Mouse (Mus musculus): ENCODE results near the gene Hoxa9. TPM values are rescaled to one million over a fixed set of nuclear protein-coding genes. Genes with fewer than 3 reads are reported as not detected.
A peak's percentile ranks its signal among the peaks of the same experiment; 100 is the strongest.

The Hoxa9 gene
- polyA plus RNA-seq, 1 experiment = 0.52 TPM

DNA sequence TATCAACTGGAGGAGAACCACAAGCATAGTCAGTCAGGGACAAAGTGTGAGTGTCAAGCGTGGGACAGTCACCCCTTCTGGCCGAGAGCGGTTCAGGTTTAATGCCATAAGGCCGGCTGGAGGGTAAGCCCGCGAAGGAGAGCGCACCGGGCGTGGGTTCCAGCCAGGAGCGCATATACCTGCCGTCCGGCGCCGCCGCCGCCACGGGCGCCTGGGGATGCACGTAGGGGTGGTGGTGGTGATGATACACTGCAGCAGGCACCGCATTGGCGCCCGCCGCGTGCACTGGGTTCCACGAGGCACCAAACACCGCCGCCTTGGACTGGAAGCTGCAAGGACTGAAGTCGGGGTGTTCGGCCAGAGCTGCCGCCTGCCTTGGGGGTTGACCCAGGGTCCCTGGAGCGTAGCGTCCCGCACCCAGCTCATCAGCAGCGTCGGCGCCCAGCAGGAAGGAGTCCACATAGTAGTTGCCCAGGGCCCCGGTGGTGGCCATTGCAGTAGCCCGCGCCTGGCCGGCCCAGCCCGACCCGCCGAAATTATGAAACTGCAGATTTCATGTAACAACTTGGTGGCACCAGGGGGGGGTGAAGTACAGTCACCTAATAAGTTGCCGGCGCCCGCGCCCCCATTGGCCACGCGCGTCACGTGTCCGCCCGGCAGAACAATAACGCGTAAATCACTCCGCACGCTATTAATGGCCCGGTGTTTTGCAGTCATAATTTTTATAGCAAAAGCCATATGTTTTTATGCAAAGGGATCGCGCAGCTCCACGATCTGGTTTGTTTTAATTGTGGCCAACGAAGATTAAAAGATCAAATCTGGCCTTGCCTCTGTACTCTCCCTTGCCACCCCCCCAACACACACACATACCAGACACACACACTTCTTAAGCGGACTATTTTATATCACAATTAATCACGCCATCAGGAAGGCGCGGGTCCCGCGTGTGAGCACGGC is 5.0 kb downstream of the Hoxa9 start:
- TF ChIP-seq POLR2A (IDR thresholded peaks at IDR 0.05; ENCODE audit: control insufficient read depth, low read depth, low read length) (no peak), CTCF (IDR thresholded peaks at IDR 0.05; ENCODE audit: control insufficient read depth, insufficient read depth, insufficient replicate concordance, low read depth, low read length) (no peak)
- H3K36me3 ChIP-seq (ENCODE audit: control insufficient read depth, insufficient read depth, low read length) = no peaks in the 10 kb centered on the region
- peak overlapping the region; percentile 19 for H3K4me3 ChIP-seq (ENCODE audit: control insufficient read depth, low read depth, low read length)
- H3K27me3 ChIP-seq (ENCODE audit: control insufficient read depth, insufficient read depth, low read length) = peaks cover 25% of the 10 kb centered on the region
- peaks cover 20% of the 10 kb centered on the region for H3K4me1 ChIP-seq (ENCODE audit: control insufficient read depth, insufficient read depth, low read length)
- no peak overlapping the region for H3K27ac ChIP-seq (ENCODE audit: control insufficient read depth, insufficient read depth, low read depth, low read length)

DNA sequence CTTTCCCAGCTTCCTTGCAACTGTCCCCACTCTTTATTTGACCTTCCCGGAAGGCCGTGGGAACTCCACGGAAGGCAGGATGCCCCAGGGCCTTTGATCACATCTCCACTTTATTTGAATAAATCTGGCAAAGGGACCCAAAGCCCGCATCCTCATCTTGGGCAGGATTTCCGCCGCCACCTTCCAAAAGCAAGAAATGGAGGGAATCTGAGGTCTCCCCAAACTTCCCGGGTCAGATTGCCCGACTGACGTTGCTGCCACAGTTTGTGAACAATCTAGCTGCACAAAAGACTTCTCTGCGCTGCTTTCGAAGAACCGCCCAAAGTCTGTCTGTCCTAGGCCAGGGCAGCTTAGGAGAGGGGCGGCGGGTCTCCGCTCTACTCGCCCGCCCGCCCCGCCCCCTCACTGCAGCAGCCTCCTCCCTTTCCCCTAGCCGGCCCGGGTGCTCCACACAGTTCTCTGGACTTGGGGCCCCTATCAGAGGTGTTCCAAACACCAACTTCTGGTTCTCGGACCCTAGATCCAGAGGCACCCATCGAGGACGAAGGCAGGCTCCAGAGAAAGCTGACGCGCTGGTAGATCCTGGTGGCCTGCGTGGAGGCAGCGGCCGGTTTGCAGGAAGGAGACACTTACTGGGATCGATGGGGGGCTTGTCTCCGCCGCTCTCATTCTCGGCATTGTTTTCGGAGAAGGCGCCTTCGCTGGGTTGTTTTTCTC is 5.8 kb downstream of the Hoxa9 start:
- Histone ChIP-seq H3K36me3 (ENCODE audit: control insufficient read depth, insufficient read depth, low read length) (no peaks in the 10 kb centered on the region), H3K27ac (ENCODE audit: control insufficient read depth, insufficient read depth, low read depth, low read length) (no peak overlapping the region), H3K4me1 (ENCODE audit: control insufficient read depth, insufficient read depth, low read length) (peaks cover 20% of the 10 kb centered on the region), H3K27me3 (ENCODE audit: control insufficient read depth, insufficient read depth, low read length) (peaks cover 21% of the 10 kb centered on the region), H3K4me3 (ENCODE audit: control insufficient read depth, low read depth, low read length) (peak overlapping the region; percentile 19)
- TF ChIP-seq POLR2A (IDR thresholded peaks at IDR 0.05; ENCODE audit: control insufficient read depth, low read depth, low read length) (no peak), CTCF (IDR thresholded peaks at IDR 0.05; ENCODE audit: control insufficient read depth, insufficient read depth, insufficient replicate concordance, low read depth, low read length) (no peak)

DNA sequence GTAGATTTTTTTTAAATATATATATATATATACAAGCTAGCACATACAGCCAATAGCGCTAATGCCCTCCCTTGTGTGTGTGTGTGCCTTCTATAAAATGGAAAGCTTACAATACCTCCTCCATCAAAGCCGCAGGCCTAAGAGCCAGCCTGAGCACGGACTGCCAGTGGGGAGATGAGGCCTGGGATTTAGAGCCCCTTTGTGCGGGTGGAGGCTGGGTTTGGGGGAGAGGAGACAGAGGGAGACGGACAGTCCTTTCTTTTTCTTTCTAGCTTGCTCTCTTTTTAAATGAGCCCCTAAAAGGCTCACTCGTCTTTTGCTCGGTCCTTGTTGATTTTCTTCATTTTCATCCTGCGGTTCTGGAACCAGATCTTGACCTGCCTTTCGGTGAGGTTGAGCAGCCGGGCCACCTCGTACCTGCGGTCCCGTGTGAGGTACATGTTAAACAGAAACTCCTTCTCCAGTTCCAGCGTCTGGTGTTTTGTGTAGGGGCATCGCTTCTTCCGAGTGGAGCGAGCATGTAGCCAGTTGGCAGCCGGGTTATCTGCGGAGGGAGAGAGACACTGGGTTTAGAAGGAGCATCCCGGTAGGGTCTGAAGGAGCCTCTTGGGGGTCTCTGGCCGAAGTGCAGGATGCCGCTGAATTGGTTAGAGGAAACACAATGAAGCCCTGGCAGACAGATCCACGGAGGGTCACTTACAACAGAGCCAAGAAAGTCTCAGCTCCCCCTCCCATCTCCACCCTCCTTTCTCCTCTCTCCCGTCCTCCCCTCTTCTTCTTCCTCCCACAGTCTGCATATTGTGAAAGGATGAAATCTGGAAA is 6.7 kb downstream of the Hoxa9 start:
- H3K27ac ChIP-seq (ENCODE audit: control insufficient read depth, insufficient read depth, low read depth, low read length) = no peak overlapping the region
- no peaks in the 10 kb centered on the region for H3K36me3 ChIP-seq (ENCODE audit: control insufficient read depth, insufficient read depth, low read length)
- H3K4me3 ChIP-seq (ENCODE audit: control insufficient read depth, low read depth, low read length) = no peak overlapping the region
- TF ChIP-seq CTCF (IDR thresholded peaks at IDR 0.05; ENCODE audit: control insufficient read depth, insufficient read depth, insufficient replicate concordance, low read depth, low read length) (no peak), POLR2A (IDR thresholded peaks at IDR 0.05; ENCODE audit: control insufficient read depth, low read depth, low read length) (no peak)
- H3K4me1 ChIP-seq (ENCODE audit: control insufficient read depth, insufficient read depth, low read length) = peaks cover 20% of the 10 kb centered on the region
- peaks cover 19% of the 10 kb centered on the region for H3K27me3 ChIP-seq (ENCODE audit: control insufficient read depth, insufficient read depth, low read length)

DNA sequence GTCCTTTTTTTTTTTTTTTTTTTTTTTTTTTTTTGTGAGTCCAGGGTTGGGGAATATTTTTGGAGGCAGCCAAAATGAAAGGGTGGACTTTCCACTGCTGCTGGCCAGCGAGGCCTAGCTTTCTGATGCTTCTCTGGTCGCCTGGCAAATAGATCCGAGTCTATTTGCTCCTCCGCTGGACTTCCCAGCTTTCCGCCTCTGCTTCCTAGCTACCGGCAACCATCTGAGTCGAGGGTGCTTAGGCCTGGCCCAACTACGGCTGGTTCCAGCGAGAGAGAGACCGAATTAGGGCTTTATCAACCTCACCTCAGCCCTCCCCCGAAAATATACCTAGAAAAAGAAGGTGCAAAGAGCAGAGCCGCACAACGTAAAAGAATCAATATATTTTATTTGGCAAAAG is 8.2 kb downstream of the Hoxa9 start:
- peaks cover 21% of the 10 kb centered on the region for H3K27me3 ChIP-seq (ENCODE audit: control insufficient read depth, insufficient read depth, low read length)
- H3K36me3 ChIP-seq (ENCODE audit: control insufficient read depth, insufficient read depth, low read length) = no peaks in the 10 kb centered on the region
- no peak overlapping the region for H3K4me3 ChIP-seq (ENCODE audit: control insufficient read depth, low read depth, low read length)
- TF ChIP-seq CTCF (IDR thresholded peaks at IDR 0.05; ENCODE audit: control insufficient read depth, insufficient read depth, insufficient replicate concordance, low read depth, low read length) (no peak), POLR2A (IDR thresholded peaks at IDR 0.05; ENCODE audit: control insufficient read depth, low read depth, low read length) (no peak)
- no peak overlapping the region for H3K27ac ChIP-seq (ENCODE audit: control insufficient read depth, insufficient read depth, low read depth, low read length)
- H3K4me1 ChIP-seq (ENCODE audit: control insufficient read depth, insufficient read depth, low read length) = peaks cover 19% of the 10 kb centered on the region

- TF ChIP-seq CTCF (IDR thresholded peaks at IDR 0.05; ENCODE audit: control insufficient read depth, insufficient read depth, insufficient replicate concordance, low read depth, low read length) = no peak
- no peak for TF ChIP-seq POLR2A (IDR thresholded peaks at IDR 0.05; ENCODE audit: control insufficient read depth, low read depth, low read length)
- H3K27ac ChIP-seq (ENCODE audit: control insufficient read depth, insufficient read depth, low read depth, low read length) = no peak overlapping the region
- H3K27me3 ChIP-seq (ENCODE audit: control insufficient read depth, insufficient read depth, low read length) = peaks cover 25% of the 10 kb centered on the region
- peaks cover 24% of the 10 kb centered on the region for H3K4me1 ChIP-seq (ENCODE audit: control insufficient read depth, insufficient read depth, low read length)
- H3K36me3 ChIP-seq (ENCODE audit: control insufficient read depth, insufficient read depth, low read length) = no peaks in the 10 kb centered on the region
- H3K4me3 ChIP-seq (ENCODE audit: control insufficient read depth, low read depth, low read length) = peak overlapping the region; percentile 31; the same call in 1 of the 2 replicates
Observed at GRCm38 (mm10) chr6:52221993-52222685, 8.8 kb downstream of the Hoxa9 start.

- Histone ChIP-seq H3K36me3 (ENCODE audit: control insufficient read depth, insufficient read depth, low read length) (no peaks in the 10 kb centered on the region), H3K27ac (ENCODE audit: control insufficient read depth, insufficient read depth, low read depth, low read length) (peak within 1 kb of the TSS; percentile 27; the same call in 1 of the 2 replicates), H3K4me1 (ENCODE audit: control insufficient read depth, insufficient read depth, low read length) (peaks cover 28% of the 10 kb centered on the region), H3K4me3 (ENCODE audit: control insufficient read depth, low read depth, low read length) (peak within 1 kb of the TSS; percentile 89), H3K27me3 (ENCODE audit: control insufficient read depth, insufficient read depth, low read length) (peaks cover 21% of the 10 kb centered on the region)
- TF ChIP-seq POLR2A (IDR thresholded peaks at IDR 0.05; ENCODE audit: control insufficient read depth, low read depth, low read length) (no peak), CTCF (IDR thresholded peaks at IDR 0.05; ENCODE audit: control insufficient read depth, insufficient read depth, insufficient replicate concordance, low read depth, low read length) (peak; percentile 96)
Observed at GRCm38 (mm10) chr6:52221337-52221992, 9.4 kb downstream of the Hoxa9 start, which contains the start of gene Hoxa7. TSS of gene Hoxa7 (minus strand) at chr6:52221854.

Data from testis, adult 2 months (tissue).